In the genomic region with DNA sequence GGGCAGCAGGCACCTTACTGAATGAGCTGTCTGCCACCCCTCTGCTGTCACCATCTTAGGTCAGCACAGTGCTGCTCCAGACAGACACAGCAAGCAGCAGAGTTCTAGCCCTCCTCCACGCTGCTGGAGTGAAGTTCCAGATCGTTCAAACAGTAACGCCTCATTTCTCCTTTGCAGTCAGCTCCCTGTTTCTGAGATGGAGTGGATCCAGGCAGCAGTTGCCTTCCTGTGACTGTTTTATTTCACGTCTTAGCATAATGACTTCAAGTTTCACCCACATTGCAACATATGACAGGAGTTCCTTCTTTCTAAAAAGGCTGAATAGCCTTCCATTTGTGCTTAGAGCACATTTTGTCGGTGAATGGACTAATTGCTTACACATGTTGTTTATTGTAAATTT, we compare ENCODE assay signal across 30 mouse cellular contexts. TPM values are rescaled to one million over a fixed set of nuclear protein-coding genes. Genes with fewer than 3 reads are reported as not detected.
DNase-seq lines count a peak whose midpoint lies in the region; ATAC-seq and TF ChIP-seq lines count a peak whose summit lies in the region.
"Had no signal": no experiment of that assay in that cellular context is flagged by ENCODE, and none has a peak within 500 bp of the region (broad histone marks: within the 10 kb centered on the region; RNA-seq: fewer than 3 reads in every experiment).

No protein-coding gene starts in this region.

- H3K27ac ChIP-seq in spleen, adult 2 months (ENCODE audit: insufficient read depth, low read length), result 0 out of 2 replicates have a peak overlapping the region, but pooled peaks have one; percentile 45
- H3K27ac ChIP-seq: forebrain, embryonic 12.5 days; intestine, embryonic 15.5 days; limb, embryonic 10.5 days; limb, embryonic 15.5 days; liver, embryonic 14.5 days; lung, embryonic 15.5 days; neural tube, embryonic 12.5 days had no signal

- no peak overlapping the region for H3K4me3 ChIP-seq in spleen, adult 2 months (ENCODE audit: extremely low read depth, insufficient read depth, insufficient read length)
- H3K4me3 ChIP-seq in megakaryocyte, embryonic 14.5 days (replicated peaks), result peak overlapping the region; percentile 79
- H3K4me3 ChIP-seq: forebrain, embryonic 12.5 days; intestine, embryonic 15.5 days; limb, embryonic 10.5 days; limb, embryonic 15.5 days; lung, embryonic 15.5 days; myocyte; neural tube, embryonic 12.5 days had no signal

- ATAC-seq in erythroblast, adult 5-6 weeks (replicated peaks; ENCODE audit: low FRiP score, poor library complexity, severe bottlenecking), result no peak
- ATAC-seq: hindbrain, embryonic 16.5 days; intestine, embryonic 15.5 days; midbrain, embryonic 16.5 days; Patski had no signal

- TF ChIP-seq POLR2A in spleen, adult 2 months (IDR thresholded peaks at IDR 0.05; ENCODE audit: low read depth, low read length), result no peak

- H3K27me3 ChIP-seq in spleen, adult 2 months (ENCODE audit: control insufficient read depth, insufficient read depth, low read length), result no peaks in the 10 kb centered on the region
- H3K27me3 ChIP-seq in megakaryocyte, embryonic 14.5 days (replicated peaks), result no peaks in the 10 kb centered on the region
- H3K27me3 ChIP-seq: forebrain, embryonic 12.5 days; intestine, embryonic 15.5 days; limb, embryonic 15.5 days; lung, embryonic 15.5 days; neural tube, embryonic 12.5 days had no signal

- WGBS in spleen, adult 2 months, result 53% methylated on average over 5 of the region's 5 CpGs

- peaks cover 23% of the 10 kb centered on the region for H3K36me3 ChIP-seq in spleen, adult 2 months (ENCODE audit: control insufficient read depth, insufficient read depth, low read length)
- peaks cover 40% of the 10 kb centered on the region for H3K36me3 ChIP-seq in megakaryocyte, embryonic 14.5 days (replicated peaks; ENCODE audit: low read length)
- H3K36me3 ChIP-seq: forebrain, embryonic 12.5 days; G1E; intestine, embryonic 15.5 days; limb, embryonic 10.5 days; limb, embryonic 15.5 days; lung, embryonic 15.5 days; neural tube, embryonic 12.5 days had no signal

- DNase-seq in spleen, adult 2 months (ENCODE audit: low read depth in 1 of 2, low spot score in 2 of 2), result no peak
- DNase-seq in spleen, adult 12 weeks (ENCODE audit: low spot score), result no peak
- DNase-seq in brain, adult 2 months (ENCODE audit: low read depth, low spot score), result peak; percentile 38
- no peak for DNase-seq in layer of hippocampus, postnatal 25 days (ENCODE audit: extremely low spot score in 1 of 2, low spot score in 1 of 2)
- no peak for DNase-seq in left cerebral cortex, adult 18-20 months (ENCODE audit: low spot score in 2 of 2)
- DNase-seq: adrenal gland, postnatal 10 days; cerebellum, adult 18-20 months; cerebellum, postnatal 10 days; gastrocnemius, postnatal 14 days; heart, postnatal 14 days; kidney, adult 2 months; kidney, postnatal 36 days; layer of hippocampus, postnatal 36 days; thymus, adult 18-20 months; thymus, postnatal 25 days had no signal

- peaks cover 8% of the 10 kb centered on the region; the same call in 1 of the 2 replicates for H3K9me3 ChIP-seq in megakaryocyte, embryonic 14.5 days
- H3K9me3 ChIP-seq: forebrain, embryonic 12.5 days; G1E; intestine, embryonic 15.5 days; limb, embryonic 10.5 days; limb, embryonic 15.5 days; lung, embryonic 15.5 days; neural tube, embryonic 12.5 days had no signal

- peaks cover 7% of the 10 kb centered on the region; the same call in 1 of the 2 replicates for H3K4me1 ChIP-seq in spleen, adult 2 months (ENCODE audit: control insufficient read depth, insufficient read depth, insufficient read length)
- peaks cover 38% of the 10 kb centered on the region for H3K4me1 ChIP-seq in megakaryocyte, embryonic 14.5 days
- H3K4me1 ChIP-seq: forebrain, embryonic 12.5 days; intestine, embryonic 15.5 days; limb, embryonic 10.5 days; limb, embryonic 15.5 days; lung, embryonic 15.5 days; neural tube, embryonic 12.5 days had no signal

- no peak for TF ChIP-seq CTCF in spleen, adult 2 months (IDR thresholded peaks at IDR 0.05; ENCODE audit: extremely low read depth, insufficient read depth, insufficient read length, insufficient replicate concordance)

RNA-seq across cellular contexts. Expression of a gene that starts 10.3 kb away (rescaled TPM):
- polyA plus RNA-seq in spleen, adult 2 months (2012; rRNA removed), result 138 and 180 TPM in 2 replicates
- polyA plus RNA-seq in megakaryocyte, embryonic 14.5 days (2012; ENCODE audit: insufficient read depth, low replicate concordance), result 19.8 and 124 TPM in 2 replicates
- total RNA-seq in layer of hippocampus, postnatal 25 days (2021), result 1 to 10 TPM in 1 of 2 experiments, under 1 TPM in 1; 0.89 to 1.1 TPM
- 1.3 TPM in 2 replicates for total RNA-seq in erythroblast, adult 5-6 weeks (2015; ENCODE audit: low replicate concordance)
- total RNA-seq in erythroblast, adult 5-6 weeks (2017; ENCODE audit: low replicate concordance), result 0.42 and 0.43 TPM in 2 replicates
- total RNA-seq in left cerebral cortex, adult 18-20 months (2021), result 1 to 10 TPM; 1.2 to 1.5 TPM
- polyA plus RNA-seq: heart, embryonic 14.5 days; Patski had no signal
